Mouse (Mus musculus): ENCODE measurements around the gene Carmil1. TPM values are rescaled to one million over a fixed set of nuclear protein-coding genes. Genes with fewer than 3 reads are reported as not detected.

The Carmil1 gene
- polyA plus RNA-seq, 1 experiment from 2014 or later: 50.7 TPM

DNA sequence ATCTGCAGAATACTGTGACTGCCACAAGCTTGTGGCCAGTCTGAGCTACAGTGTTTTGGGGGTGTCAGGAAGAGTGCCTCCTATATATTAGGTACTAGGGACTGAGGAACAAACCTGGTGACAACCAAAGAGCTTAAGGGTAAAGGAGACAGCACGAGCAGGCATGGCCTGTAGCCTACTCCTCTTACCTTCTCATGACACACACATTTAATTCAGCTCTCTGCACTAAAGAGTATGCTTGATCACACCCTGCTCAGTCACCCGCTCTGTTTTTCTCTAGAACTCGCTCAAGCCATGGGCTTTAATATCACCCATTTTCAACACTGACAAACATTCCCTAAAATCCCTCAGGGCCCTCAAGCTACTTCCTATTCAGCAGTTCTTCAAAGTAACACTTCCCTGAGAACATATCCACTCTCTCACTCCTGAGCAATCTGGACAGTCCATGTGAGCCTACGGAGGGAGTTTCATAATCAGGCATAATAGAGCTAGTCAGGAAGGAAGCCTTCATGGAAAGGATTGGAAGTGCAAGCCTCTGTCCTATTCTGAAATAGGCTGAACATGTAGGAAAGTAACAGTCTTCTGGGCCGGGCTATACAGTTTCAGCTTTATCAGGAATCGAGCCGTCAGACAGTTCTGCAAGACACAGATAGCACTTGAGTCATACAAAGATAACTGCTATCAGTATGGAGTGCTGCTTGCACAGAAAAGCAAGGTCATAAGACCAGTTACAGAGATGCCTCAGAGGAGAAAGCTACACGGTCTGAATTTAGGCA, 121.2 kb downstream of the Carmil1 start:
- WGBS: 63% methylated on average over 8 of the region's 8 CpGs
- DNase-seq (no peak), ATAC-seq (ENCODE audit: insufficient read depth) (peak; percentile 49; the same call in 1 of the 2 replicates)
- Histone ChIP-seq H3K9me3 (ENCODE audit: low read depth, low read length) (no peaks in the 10 kb centered on the region; the same call in 1 of the 2 replicates), H3K27me3 (ENCODE audit: insufficient read depth, low read length) (no peaks in the 10 kb centered on the region), H3K27ac (ENCODE audit: low read depth) (peak overlapping the region; percentile 15; the same call in 1 of the 2 replicates), H3K4me3 (ENCODE audit: low read depth, low read length) (no peak overlapping the region), H3K4me1 (ENCODE audit: insufficient read depth) (no peaks in the 10 kb centered on the region), H3K36me3 (ENCODE audit: insufficient read depth) (no peaks in the 10 kb centered on the region), H3K9ac (no peak overlapping the region), H3K4me2 (no peak overlapping the region)
- TF ChIP-seq CTCF (IDR thresholded peaks at IDR 0.05; ENCODE audit: low read depth): no peak

DNA sequence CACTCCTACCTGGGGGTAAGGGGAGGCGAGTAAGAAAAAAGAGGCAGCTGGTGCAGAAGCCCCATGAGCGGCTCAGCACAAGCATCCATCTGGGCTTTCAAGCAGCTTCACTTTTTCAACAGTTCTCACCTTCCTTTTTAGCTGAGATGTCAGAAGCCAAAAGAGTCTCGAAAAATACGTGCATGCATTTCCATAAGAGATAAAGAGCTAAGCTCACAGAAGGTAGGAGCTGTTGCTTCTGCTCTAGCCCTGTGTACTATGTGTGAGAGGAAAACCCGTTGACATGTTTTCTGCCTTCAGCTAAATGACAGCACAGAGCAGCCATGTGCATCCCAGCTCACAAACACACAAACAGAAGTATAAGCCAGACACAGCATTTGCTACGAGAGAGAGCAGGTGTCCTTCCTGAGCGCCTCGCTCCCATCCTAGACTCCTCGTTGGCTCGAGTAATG, 123.0 kb downstream of the Carmil1 start:
- Histone ChIP-seq H3K9ac (no peak overlapping the region), H3K4me3 (ENCODE audit: low read depth, low read length) (no peak overlapping the region), H3K27ac (ENCODE audit: low read depth) (no peak overlapping the region), H3K4me1 (ENCODE audit: insufficient read depth) (no peaks in the 10 kb centered on the region), H3K4me2 (no peak overlapping the region), H3K36me3 (ENCODE audit: insufficient read depth) (peaks cover 7% of the 10 kb centered on the region; the same call in 1 of the 2 replicates), H3K9me3 (ENCODE audit: low read depth, low read length) (no peaks in the 10 kb centered on the region; the same call in 1 of the 2 replicates), H3K27me3 (ENCODE audit: insufficient read depth, low read length) (no peaks in the 10 kb centered on the region)
- 83% methylated on average over 10 of the region's 10 CpGs for WGBS
- no peak for ATAC-seq (ENCODE audit: insufficient read depth)
- TF ChIP-seq CTCF (IDR thresholded peaks at IDR 0.05; ENCODE audit: low read depth): no peak
- DNase-seq: no peak

- Histone ChIP-seq H3K4me3 (ENCODE audit: low read depth, low read length) (no peak overlapping the region), H3K27me3 (ENCODE audit: insufficient read depth, low read length) (no peaks in the 10 kb centered on the region), H3K4me1 (ENCODE audit: insufficient read depth) (no peaks in the 10 kb centered on the region), H3K4me2 (no peak overlapping the region), H3K36me3 (ENCODE audit: insufficient read depth) (peaks cover 7% of the 10 kb centered on the region; the same call in 1 of the 2 replicates), H3K9me3 (ENCODE audit: low read depth, low read length) (no peaks in the 10 kb centered on the region), H3K27ac (ENCODE audit: low read depth) (no peak overlapping the region), H3K9ac (no peak overlapping the region)
- ATAC-seq (ENCODE audit: insufficient read depth) (no peak), DNase-seq (no peak)
- no peak for TF ChIP-seq CTCF (IDR thresholded peaks at IDR 0.05; ENCODE audit: low read depth)
- WGBS: 37% methylated on average over 6 of the region's 6 CpGs
Observed at GRCm38 (mm10) chr13:24155190-24155589, 125.4 kb downstream of the Carmil1 start.

GRCm38 (mm10) chr13:24154281-24155061, 126.1 kb downstream of the Carmil1 start:
- Histone ChIP-seq H3K27ac (ENCODE audit: low read depth) (no peak overlapping the region), H3K9ac (no peak overlapping the region), H3K4me3 (ENCODE audit: low read depth, low read length) (no peak overlapping the region), H3K9me3 (ENCODE audit: low read depth, low read length) (no peaks in the 10 kb centered on the region), H3K36me3 (ENCODE audit: insufficient read depth) (peaks cover 7% of the 10 kb centered on the region; the same call in 1 of the 2 replicates), H3K4me1 (ENCODE audit: insufficient read depth) (no peaks in the 10 kb centered on the region), H3K4me2 (no peak overlapping the region), H3K27me3 (ENCODE audit: insufficient read depth, low read length) (no peaks in the 10 kb centered on the region)
- DNase-seq: no peak
- ATAC-seq (ENCODE audit: insufficient read depth): no peak
- no peak for TF ChIP-seq CTCF (IDR thresholded peaks at IDR 0.05; ENCODE audit: low read depth)
- WGBS: 43% methylated on average over 10 of the region's 10 CpGs

GRCm38 (mm10) chr13:24152610-24153009, 128.0 kb downstream of the Carmil1 start:
- Histone ChIP-seq H3K27me3 (ENCODE audit: insufficient read depth, low read length) (no peaks in the 10 kb centered on the region), H3K36me3 (ENCODE audit: insufficient read depth) (peaks cover 8% of the 10 kb centered on the region; the same call in 1 of the 2 replicates), H3K4me3 (ENCODE audit: low read depth, low read length) (no peak overlapping the region), H3K9me3 (ENCODE audit: low read depth, low read length) (no peaks in the 10 kb centered on the region), H3K4me2 (no peak overlapping the region), H3K27ac (ENCODE audit: low read depth) (no peak overlapping the region), H3K4me1 (ENCODE audit: insufficient read depth) (no peaks in the 10 kb centered on the region), H3K9ac (no peak overlapping the region)
- TF ChIP-seq CTCF (IDR thresholded peaks at IDR 0.05; ENCODE audit: low read depth): no peak
- WGBS: 58% methylated on average over 7 of the region's 7 CpGs
- DNase-seq: peak; percentile 36
- ATAC-seq (ENCODE audit: insufficient read depth): no peak

- no peak overlapping the region for H3K4me2 ChIP-seq
- no peaks in the 10 kb centered on the region for H3K27me3 ChIP-seq (ENCODE audit: insufficient read depth, low read length)
- H3K9ac ChIP-seq: no peak overlapping the region
- no peaks in the 10 kb centered on the region for H3K9me3 ChIP-seq (ENCODE audit: low read depth, low read length)
- no peak overlapping the region for H3K4me3 ChIP-seq (ENCODE audit: low read depth, low read length)
- peaks cover 16% of the 10 kb centered on the region; the same call in 1 of the 2 replicates for H3K36me3 ChIP-seq (ENCODE audit: insufficient read depth)
- whole genome bisulfite sequencing: 75% methylated on average over 6 of the region's 6 CpGs
- TF ChIP-seq CTCF (IDR thresholded peaks at IDR 0.05; ENCODE audit: low read depth): no peak
- H3K4me1 ChIP-seq (ENCODE audit: insufficient read depth): no peaks in the 10 kb centered on the region
- H3K27ac ChIP-seq (ENCODE audit: low read depth): no peak overlapping the region
- ATAC-seq (ENCODE audit: insufficient read depth): no peak
- DNase-seq: no peak
Observed at GRCm38 (mm10) chr13:24151335-24151734, 129.3 kb downstream of the Carmil1 start.

GRCm38 (mm10) chr13:24148549-24148948, 132.0 kb downstream of the Carmil1 start:
- Histone ChIP-seq H3K9me3 (ENCODE audit: low read depth, low read length) (no peaks in the 10 kb centered on the region), H3K9ac (no peak overlapping the region), H3K4me2 (no peak overlapping the region), H3K36me3 (ENCODE audit: insufficient read depth) (peaks cover 13% of the 10 kb centered on the region; the same call in 1 of the 2 replicates), H3K4me3 (ENCODE audit: low read depth, low read length) (no peak overlapping the region), H3K27ac (ENCODE audit: low read depth) (no peak overlapping the region), H3K4me1 (ENCODE audit: insufficient read depth) (no peaks in the 10 kb centered on the region), H3K27me3 (ENCODE audit: insufficient read depth, low read length) (no peaks in the 10 kb centered on the region)
- ATAC-seq (ENCODE audit: insufficient read depth): no peak
- peak; percentile 15 for DNase-seq
- WGBS: 73% methylated on average over 1 of the region's 1 CpGs
- TF ChIP-seq CTCF (IDR thresholded peaks at IDR 0.05; ENCODE audit: low read depth): no peak
